Mouse (Mus musculus) stomach, embryonic 14.5 days (tissue): ENCODE results near the gene Rab7b. TPM values are rescaled to one million over a fixed set of nuclear protein-coding genes. Genes with fewer than 3 reads are reported as not detected.
A peak's percentile ranks its signal among the peaks of the same experiment; 100 is the strongest.

Experiments
- ATAC-seq: fragments of 200-750 bp; cut with Nextera tagmentation; 2 replicates; pipeline ENCODE4 v1.8.0; 2017; ENCODE audit warnings: low read depth, moderate TSS enrichment; ENCODE audit not compliant: insufficient number of reproducible peaks, insufficient read depth, low FRiP score
- H3K27ac ChIP-seq: fragments of 300-500 bp; sonication (generic); 2 replicates; pipeline ENCODE4 v1.5.1; 2014; ENCODE audit warnings: mild to moderate bottlenecking, low read length, moderate library complexity, mixed read lengths
- H3K27me3 ChIP-seq: fragments of 300-500 bp; sonication (generic); 2 replicates; pipeline ENCODE4 v1.6.1; 2014; ENCODE audit warnings: low read length, control low read depth, mixed read lengths; ENCODE audit not compliant: control insufficient read depth, insufficient read depth
- H3K36me3 ChIP-seq: fragments of 300-500 bp; sonication (generic); 2 replicates; pipeline ENCODE4 v1.6.1; 2014; ENCODE audit warnings: mild to moderate bottlenecking, control low read depth, low read length, moderate library complexity, mixed read lengths; ENCODE audit not compliant: control insufficient read depth, insufficient read depth
- H3K4me1 ChIP-seq: fragments of 300-500 bp; sonication (generic); 2 replicates; pipeline ENCODE4 v1.6.1; 2014; ENCODE audit warnings: low read length, control low read depth, mixed read lengths; ENCODE audit not compliant: control insufficient read depth, insufficient read depth
- H3K4me2 ChIP-seq: fragments of 300-500 bp; sonication (generic); replicated peaks from 2 replicates; pipeline ENCODE4 v1.6.1; 2014; ENCODE audit warnings: low read depth, low read length, control low read depth
- H3K4me3 ChIP-seq: fragments of 300-500 bp; sonication (generic); 2 replicates; pipeline ENCODE4 v1.5.1; 2014; ENCODE audit warnings: low read depth, low read length, control low read depth
- H3K9ac ChIP-seq: fragments of 300-500 bp; sonication (generic); replicated peaks from 2 replicates; pipeline ENCODE4 v1.6.1; 2014; ENCODE audit warnings: low read depth, mild to moderate bottlenecking, control low read depth, low read length, moderate library complexity, mixed read lengths
- H3K9me3 ChIP-seq: fragments of 300-500 bp; sonication (generic); 2 replicates; pipeline ENCODE4 v1.6.1; 2016; ENCODE audit warnings: low read depth, low read length, control low read depth; ENCODE audit not compliant: control insufficient read depth
- WGBS: fragments of 180-500 bp; shearing (Covaris S2); extraction: QIAGEN DNeasy Blood & Tissue Kit; methylation state at CpG from one replicate; pipeline ENCODE4 v1.1.7; 2014; 5-methylcytosine and 5-hydroxymethylcytosine counted together
- polyA plus RNA-seq: library from polyadenylated mRNA; unstranded; fragments of >200 nt; fragmentation: Nextera tagmentation; extraction: Ambion mirVana; gene quantifications from 2 replicates; pipeline ENCODE4 v1.2.1, GENCODE M21; 2014

The Rab7b gene
- polyA plus RNA-seq, 1 experiment from 2014 or later: 3.9 TPM

GRCm38 (mm10) chr1:131714388-131715337 is 26.2 kb downstream of the Rab7b start:
- no peaks in the 10 kb centered on the region for H3K4me1 ChIP-seq
- H3K9ac ChIP-seq: no peak overlapping the region
- no peak for ATAC-seq
- H3K36me3 ChIP-seq: no peaks in the 10 kb centered on the region
- 71% methylated on average over 20 of the region's 20 CpGs for WGBS
- H3K27ac ChIP-seq: no peak overlapping the region
- no peak overlapping the region for H3K4me2 ChIP-seq
- no peaks in the 10 kb centered on the region for H3K27me3 ChIP-seq
- H3K4me3 ChIP-seq: no peak overlapping the region
- H3K9me3 ChIP-seq: no peaks in the 10 kb centered on the region

- no peaks in the 10 kb centered on the region for H3K9me3 ChIP-seq
- H3K27me3 ChIP-seq: no peaks in the 10 kb centered on the region
- no peak for ATAC-seq
- no peak overlapping the region for H3K4me3 ChIP-seq
- no peak overlapping the region for H3K27ac ChIP-seq
- H3K36me3 ChIP-seq: no peaks in the 10 kb centered on the region
- 72% methylated on average over 16 of the region's 16 CpGs for WGBS
- no peaks in the 10 kb centered on the region for H3K4me1 ChIP-seq
- no peak overlapping the region for H3K9ac ChIP-seq
- H3K4me2 ChIP-seq: no peak overlapping the region
Observed at GRCm38 (mm10) chr1:131718952-131719694, 30.6 kb downstream of the Rab7b start.

- Histone ChIP-seq H3K36me3 (no peaks in the 10 kb centered on the region), H3K4me2 (no peak overlapping the region), H3K27me3 (no peaks in the 10 kb centered on the region), H3K9me3 (no peaks in the 10 kb centered on the region), H3K4me1 (no peaks in the 10 kb centered on the region), H3K9ac (no peak overlapping the region), H3K27ac (no peak overlapping the region), H3K4me3 (no peak overlapping the region)
- WGBS: 67% methylated on average over 3 of the region's 3 CpGs
- no peak for ATAC-seq
Observed at GRCm38 (mm10) chr1:131721989-131722388, 33.5 kb downstream of the Rab7b start.

DNA sequence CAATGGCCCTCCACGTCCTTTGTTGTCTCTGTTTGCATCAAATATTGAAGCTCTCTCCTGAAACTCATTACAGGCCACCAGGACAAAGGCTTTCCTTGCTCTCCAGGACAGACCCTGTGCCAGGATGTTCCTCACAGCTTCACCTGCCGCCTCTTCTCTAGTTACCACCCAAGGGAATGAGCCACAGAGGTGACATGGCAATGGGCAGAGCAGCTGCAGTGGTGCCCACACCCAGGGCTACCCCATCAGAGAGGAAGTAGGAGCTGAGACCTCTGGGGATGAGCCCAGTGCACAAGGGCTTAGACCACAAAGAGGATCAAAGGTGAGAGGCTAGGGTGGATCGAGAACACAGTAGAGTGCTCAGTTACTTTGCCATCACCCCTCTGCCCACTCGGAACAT is 35.1 kb downstream of the Rab7b start:
- WGBS: 74% methylated on average over 4 of the region's 4 CpGs
- H3K9me3 ChIP-seq: no peaks in the 10 kb centered on the region
- no peaks in the 10 kb centered on the region for H3K4me1 ChIP-seq
- no peaks in the 10 kb centered on the region for H3K27me3 ChIP-seq
- ATAC-seq: no peak
- no peaks in the 10 kb centered on the region for H3K36me3 ChIP-seq
- no peak overlapping the region for H3K9ac ChIP-seq
- H3K4me2 ChIP-seq: no peak overlapping the region
- H3K27ac ChIP-seq: no peak overlapping the region
- no peak overlapping the region for H3K4me3 ChIP-seq

GRCm38 (mm10) chr1:131726586-131726985 is 38.1 kb downstream of the Rab7b start:
- Histone ChIP-seq H3K27me3 (no peaks in the 10 kb centered on the region), H3K9me3 (no peaks in the 10 kb centered on the region), H3K27ac (no peak overlapping the region), H3K9ac (no peak overlapping the region), H3K36me3 (no peaks in the 10 kb centered on the region), H3K4me1 (no peaks in the 10 kb centered on the region), H3K4me3 (no peak overlapping the region), H3K4me2 (no peak overlapping the region)
- WGBS: 65% methylated on average over 6 of the region's 6 CpGs
- no peak for ATAC-seq

GRCm38 (mm10) chr1:131730639-131731437 is 42.3 kb downstream of the Rab7b start:
- ATAC-seq: peak; percentile 29; the same call in 1 of the 2 replicates
- H3K36me3 ChIP-seq: no peaks in the 10 kb centered on the region

DNA sequence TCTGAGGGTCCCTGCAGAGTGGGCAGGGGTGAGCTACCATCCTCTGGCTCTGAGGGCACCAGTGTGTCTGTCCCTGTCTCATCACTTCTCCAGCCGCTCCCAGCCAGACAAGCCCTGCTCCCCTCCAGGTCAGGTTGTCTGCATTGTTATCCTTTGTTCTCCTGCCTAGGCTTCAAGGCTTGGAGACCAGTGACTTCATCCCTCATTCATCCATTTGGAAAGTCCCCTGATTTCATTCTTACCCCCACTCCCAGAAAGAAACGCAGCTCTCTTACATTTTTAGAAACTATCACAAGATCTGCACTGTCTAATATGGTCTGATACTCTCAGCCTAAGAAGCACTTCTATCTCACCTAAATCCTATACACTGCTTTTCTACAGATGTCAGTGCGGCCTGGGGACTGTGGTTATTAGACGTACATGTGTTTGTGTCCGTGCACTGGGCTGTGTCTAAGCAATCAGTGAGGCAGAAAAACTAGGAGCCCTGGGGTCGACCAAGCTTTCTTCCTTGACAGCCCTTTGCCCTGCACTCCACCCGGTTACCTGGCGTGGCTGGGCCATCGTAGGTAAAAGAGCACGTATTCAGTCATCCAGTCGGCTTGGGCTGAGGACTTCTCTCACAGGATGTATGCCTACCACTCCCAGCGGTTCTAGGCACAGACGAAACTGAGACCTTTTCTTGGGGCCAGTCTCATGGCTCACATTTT is 45.1 kb downstream of the Rab7b start:
- no peaks in the 10 kb centered on the region for H3K27me3 ChIP-seq
- H3K9ac ChIP-seq: no peak overlapping the region
- no peak for ATAC-seq
- no peaks in the 10 kb centered on the region for H3K36me3 ChIP-seq
- 71% methylated on average over 13 of the region's 13 CpGs for WGBS
- H3K9me3 ChIP-seq: no peaks in the 10 kb centered on the region
- H3K4me2 ChIP-seq: no peak overlapping the region
- no peak overlapping the region for H3K4me3 ChIP-seq
- H3K4me1 ChIP-seq: no peaks in the 10 kb centered on the region
- no peak overlapping the region for H3K27ac ChIP-seq

More at GRCm38 (mm10) chr1:131730639-131731437, 42.3 kb downstream of the Rab7b start:
- WGBS: 74% methylated on average over 12 of the region's 12 CpGs
- no peak overlapping the region for H3K9ac ChIP-seq
- no peak overlapping the region for H3K4me3 ChIP-seq
- no peaks in the 10 kb centered on the region for H3K27me3 ChIP-seq
- H3K9me3 ChIP-seq: no peaks in the 10 kb centered on the region
- no peaks in the 10 kb centered on the region for H3K4me1 ChIP-seq
- H3K27ac ChIP-seq: no peak overlapping the region
- H3K4me2 ChIP-seq: no peak overlapping the region
